Mouse (Mus musculus) liver, embryonic 14.5 days (tissue): ENCODE measurements around the gene Slc24a4. TPM values are rescaled to one million over a fixed set of nuclear protein-coding genes. Genes with fewer than 3 reads are reported as not detected.

ENCODE experiments used
- ATAC-seq: fragments of 200-750 bp; cut with Nextera tagmentation; 2 replicates; pipeline ENCODE4 v1.8.0; 2017; ENCODE audit warnings: moderate number of reproducible peaks, mild to moderate bottlenecking, moderate library complexity; ENCODE audit not compliant: insufficient read depth
- DNase-seq, 3 experiments: peaks; one replicate each; pipeline ENCODE4 v3.0.0-alpha.2; 2012 to 2013; ENCODE audit warnings: low read depth in 3 of 3, low spot score in 3 of 3
- H3K27ac ChIP-seq: fragments of 300-500 bp; sonication (generic); 2 replicates; pipeline ENCODE4 v1.5.1; 2014; ENCODE audit warnings: moderate library complexity, mild to moderate bottlenecking, control low read depth, inconsistent platforms
- H3K27me3 ChIP-seq: fragments of 300-500 bp; sonication (generic); 2 replicates; pipeline ENCODE4 v1.6.1; 2014; ENCODE audit warnings: mild to moderate bottlenecking, low read length, moderate library complexity; ENCODE audit not compliant: control insufficient read depth, insufficient read depth
- H3K36me3 ChIP-seq: fragments of 300-500 bp; sonication (generic); replicated peaks from 2 replicates; pipeline ENCODE4 v1.6.1; 2014; ENCODE audit warnings: low read depth; ENCODE audit not compliant: control insufficient read depth, insufficient read depth
- H3K4me1 ChIP-seq, 2 experiments: fragments of 200-500 bp in 1 of 2; fragments of 300-500 bp in 1 of 2; sonication (generic) in 1 of 2; replicated peaks; 2 replicates each; pipeline ENCODE4 v1.6.1; 2012 to 2014; ENCODE audit warnings: antibody characterized with exemption in 1 of 2, inconsistent platforms in 1 of 2, low read length in 1 of 2; ENCODE audit not compliant: control insufficient read depth in 2 of 2, insufficient read depth in 2 of 2
- H3K4me2 ChIP-seq: fragments of 300-500 bp; sonication (generic); 2 replicates; pipeline ENCODE4 v1.6.1; 2014; ENCODE audit warnings: low read depth, mild to moderate bottlenecking, control low read depth, moderate library complexity
- H3K4me3 ChIP-seq, 2 experiments: fragments of 200-500 bp in 1 of 2; fragments of 300-500 bp in 1 of 2; sonication (generic) in 1 of 2; 2 replicates each; pipeline ENCODE4 v1.5.1; 2012 to 2014; ENCODE audit warnings: low read depth in 2 of 2, low read length in 2 of 2, mild to moderate bottlenecking in 2 of 2, control low read depth in 1 of 2, inconsistent platforms in 1 of 2, moderate library complexity in 1 of 2; ENCODE audit not compliant: insufficient read depth in 1 of 2
- H3K9ac ChIP-seq: fragments of 300-500 bp; sonication (generic); replicated peaks from 2 replicates; pipeline ENCODE4 v1.6.1; 2014; ENCODE audit warnings: mild to moderate bottlenecking, control low read depth, moderate library complexity
- H3K9me3 ChIP-seq: fragments of 300-500 bp; sonication (generic); 2 replicates; pipeline ENCODE4 v1.6.1; 2016; ENCODE audit warnings: low read length, mixed read lengths; ENCODE audit not compliant: control insufficient read depth
- CTCF ChIP-seq: IDR thresholded peaks from 2 replicates; pipeline ENCODE4 v1.5.1; 2016; ENCODE audit warnings: antibody characterized with exemption, low read depth, control low read depth
- EP300 ChIP-seq: IDR thresholded peaks from 2 replicates; pipeline ENCODE4 v1.6.1; 2016; ENCODE audit warnings: antibody characterized with exemption, low read depth
- WGBS: fragments of 180-500 bp; shearing (Covaris S2); extraction: QIAGEN DNeasy Blood & Tissue Kit; methylation state at CpG from one replicate; pipeline ENCODE4 v1.1.7; 2014; ENCODE audit not compliant: insufficient replicate concordance; 5-methylcytosine and 5-hydroxymethylcytosine counted together
- polyA plus RNA-seq, 2 experiments: library from polyadenylated mRNA; depleted of rRNA in 1 of 2; stranded (reverse) in 1 of 2; unstranded in 1 of 2; fragments of >200 nt; fragmentation: Nextera tagmentation in 1 of 2; extraction: Ambion mirVana in 1 of 2; gene quantifications; 2 replicates each; pipeline versions ENCODE4 v1.2.1 to v1.2.3; 2012 to 2014

Gene Slc24a4
- polyA plus RNA-seq, 2 experiments = 0.08 to 0.10 TPM

DNA sequence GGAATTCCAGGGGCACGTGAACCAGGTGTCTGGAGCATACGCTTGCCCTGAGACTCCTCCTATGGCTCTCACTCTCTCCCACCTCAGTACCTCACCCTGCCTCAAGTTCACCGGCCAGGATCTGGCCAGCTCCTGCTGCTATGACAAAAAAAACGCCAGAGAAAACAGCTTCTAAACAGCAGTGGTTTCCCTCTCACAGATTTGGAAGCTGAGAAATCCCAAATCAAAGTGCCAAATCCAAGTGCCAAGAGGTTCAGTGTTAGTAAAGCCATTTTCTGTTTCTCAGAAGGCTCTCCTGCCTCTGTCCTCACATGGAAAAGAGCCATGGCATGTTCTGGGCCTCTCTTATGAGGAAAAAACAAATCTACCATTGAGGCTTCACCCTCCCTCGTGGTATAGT, 166.1 kb downstream of the Slc24a4 start:
- H3K4me3 ChIP-seq = no peak overlapping the region
- peaks cover 0 to 33% of the 10 kb centered on the region in 2 experiments; a peak in 2 of 4 replicates for H3K4me1 ChIP-seq
- no peaks in the 10 kb centered on the region for H3K36me3 ChIP-seq
- H3K27ac ChIP-seq = no peak overlapping the region
- DNase-seq = no peak
- H3K4me2 ChIP-seq = no peak overlapping the region
- ATAC-seq = no peak
- WGBS = 58% methylated on average over 5 of the region's 5 CpGs
- no peak for TF ChIP-seq EP300
- TF ChIP-seq CTCF = no peak
- H3K9ac ChIP-seq = no peak overlapping the region
- no peaks in the 10 kb centered on the region for H3K27me3 ChIP-seq
- H3K9me3 ChIP-seq = no peaks in the 10 kb centered on the region

- H3K4me3 ChIP-seq = no peak overlapping the region
- peaks cover 0 to 33% of the 10 kb centered on the region in 2 experiments; a peak in 2 of 4 replicates for H3K4me1 ChIP-seq
- DNase-seq = no peak
- TF ChIP-seq CTCF = no peak
- no peaks in the 10 kb centered on the region for H3K36me3 ChIP-seq
- no peak overlapping the region for H3K4me2 ChIP-seq
- no peak overlapping the region for H3K9ac ChIP-seq
- 35% methylated on average over 7 of the region's 7 CpGs for WGBS
- no peaks in the 10 kb centered on the region for H3K9me3 ChIP-seq
- no peak overlapping the region for H3K27ac ChIP-seq
- H3K27me3 ChIP-seq = no peaks in the 10 kb centered on the region
- ATAC-seq = no peak
These were observed 166.7 kb downstream of the Slc24a4 start for GRCm38 (mm10) chr12:102295230-102295629.

GRCm38 (mm10) chr12:102295662-102296061, 167.1 kb downstream of the Slc24a4 start:
- Histone ChIP-seq H3K9ac (no peak overlapping the region), H3K4me1 (peaks cover 0 to 33% of the 10 kb centered on the region in 2 experiments; a peak in 2 of 4 replicates), H3K9me3 (no peaks in the 10 kb centered on the region), H3K36me3 (no peaks in the 10 kb centered on the region), H3K27me3 (no peaks in the 10 kb centered on the region), H3K4me2 (no peak overlapping the region), H3K27ac (no peak overlapping the region), H3K4me3 (no peak overlapping the region)
- TF ChIP-seq CTCF (no peak), EP300 (no peak)
- WGBS = 73% methylated on average over 8 of the region's 8 CpGs
- no peak for ATAC-seq
- DNase-seq = no peak

- Histone ChIP-seq H3K9ac (no peak overlapping the region), H3K4me2 (no peak overlapping the region), H3K27ac (no peak overlapping the region), H3K4me1 (peaks cover 0 to 33% of the 10 kb centered on the region in 2 experiments; a peak in 2 of 4 replicates), H3K27me3 (no peaks in the 10 kb centered on the region), H3K36me3 (no peaks in the 10 kb centered on the region), H3K9me3 (no peaks in the 10 kb centered on the region), H3K4me3 (no peak overlapping the region)
- WGBS = 48% methylated on average over 1 of the region's 1 CpGs
- DNase-seq (no peak), ATAC-seq (no peak)
- TF ChIP-seq CTCF (no peak), EP300 (no peak)
These were observed 167.8 kb downstream of the Slc24a4 start for GRCm38 (mm10) chr12:102296361-102296760.

GRCm38 (mm10) chr12:102296967-102297366, 168.4 kb downstream of the Slc24a4 start:
- no peaks in the 10 kb centered on the region for H3K9me3 ChIP-seq
- H3K4me1 ChIP-seq = peaks cover 0 to 39% of the 10 kb centered on the region in 2 experiments; a peak in 2 of 4 replicates
- no peaks in the 10 kb centered on the region for H3K27me3 ChIP-seq
- no peak overlapping the region for H3K27ac ChIP-seq
- no peak overlapping the region for H3K4me2 ChIP-seq
- TF ChIP-seq EP300 (no peak), CTCF (no peak)
- no peak overlapping the region for H3K4me3 ChIP-seq
- H3K36me3 ChIP-seq = no peaks in the 10 kb centered on the region
- no peak overlapping the region for H3K9ac ChIP-seq
- no peak for DNase-seq
- no peak for ATAC-seq
- 53% methylated on average over 4 of the region's 4 CpGs for WGBS
